ENCODE assay signal across 7 mouse cellular contexts in genomic region chr19:3708078-3709012, GRCm38 (mm10). TPM values are rescaled to one million over a fixed set of nuclear protein-coding genes. Genes with fewer than 3 reads are reported as not detected.
DNase-seq lines count a peak whose midpoint lies in the region; ATAC-seq lines count a peak whose summit lies in the region.

1810055G02Rik (plus strand) TSS chr19:3708293.

- H3K4me2 ChIP-seq in intestine, embryonic 15.5 days (replicated peaks): peak within 1 kb of the TSS; percentile 80

- peak within 1 kb of the TSS; percentile 92 for H3K27ac ChIP-seq in intestine, embryonic 15.5 days
- H3K27ac ChIP-seq in midbrain, embryonic 10.5 days (replicated peaks): peak within 1 kb of the TSS; percentile 92

- peaks cover 13% of the 10 kb centered on the region for H3K4me1 ChIP-seq in intestine, embryonic 15.5 days (replicated peaks)
- H3K4me1 ChIP-seq in midbrain, embryonic 10.5 days: peaks cover 18% of the 10 kb centered on the region

- peak within 1 kb of the TSS; percentile 76 for H3K4me3 ChIP-seq in intestine, embryonic 15.5 days (replicated peaks)
- H3K4me3 ChIP-seq in midbrain, embryonic 10.5 days: peak within 1 kb of the TSS; percentile 87

- H3K27me3 ChIP-seq in intestine, embryonic 15.5 days (replicated peaks): no peaks in the 10 kb centered on the region
- no peaks in the 10 kb centered on the region for H3K27me3 ChIP-seq in midbrain, embryonic 10.5 days (ENCODE audit: low read depth, poor library complexity, severe bottlenecking)

- H3K9ac ChIP-seq in intestine, embryonic 15.5 days: peak within 1 kb of the TSS; percentile 82

- no peaks in the 10 kb centered on the region for H3K36me3 ChIP-seq in intestine, embryonic 15.5 days
- peaks cover 15% of the 10 kb centered on the region for H3K36me3 ChIP-seq in midbrain, embryonic 10.5 days

- DNase-seq in adrenal gland, adult 2 months: peak; percentile 99
- peak; percentile 100 for DNase-seq in embryo, embryonic 11.5 days (ENCODE audit: low read depth, low spot score)
- peak; percentile 98 to 99 for DNase-seq in gastrocnemius, postnatal 36 days
- peak; percentile 99 to 100 for DNase-seq in left cerebral cortex, postnatal 25 days (ENCODE audit: low spot score in 2 of 2)
- peak; percentile 98 for DNase-seq in midbrain, embryonic 10.5 days (ENCODE audit: low spot score)
- DNase-seq in right cerebral cortex, postnatal 4 days: peak; percentile 98

- ATAC-seq in intestine, embryonic 15.5 days: peak; percentile 98

- under 1% methylated on average over 61 of the region's 61 CpGs for WGBS in intestine, embryonic 15.5 days
- WGBS in midbrain, embryonic 10.5 days: under 1% methylated on average over 61 of the region's 61 CpGs

- H3K9me3 ChIP-seq in intestine, embryonic 15.5 days: no peaks in the 10 kb centered on the region
- no peaks in the 10 kb centered on the region for H3K9me3 ChIP-seq in midbrain, embryonic 10.5 days (replicated peaks)

- intact Hi-C loops in gastrocnemius, postnatal 36 days (cut with DNase I): no loop called here
- intact Hi-C loops in left cerebral cortex, postnatal 25 days (cut with DNase I): loop anchor here (5.0 kb wide), 1 partner anchor 131 kb away; the partner anchor contains the start of gene Ppp6r3

RNA-seq across cellular contexts. Expression of gene 1810055G02Rik, which starts in this region (rescaled TPM):
- total RNA-seq in adrenal gland, adult 2 months (2021): 10 to 100 TPM; 27.9 to 37.8 TPM
- polyA plus RNA-seq in adrenal gland, adult 2 months (2012; rRNA removed): 43.3 and 46.3 TPM in 2 replicates
- 10 to 100 TPM; 10.6 to 11.1 TPM for total RNA-seq in gastrocnemius, postnatal 36 days (2021)
- polyA plus RNA-seq in intestine, embryonic 15.5 days (2015; fragmentation: Nextera tagmentation; extraction: Ambion mirVana): 39.9 and 41.9 TPM in 2 replicates
- total RNA-seq in left cerebral cortex, postnatal 25 days (2021): 10 to 100 TPM; 35.1 TPM
- 47.1 and 48.6 TPM in 2 replicates for polyA plus RNA-seq in midbrain, embryonic 10.5 days (2016; fragmentation: Nextera tagmentation; extraction: Ambion mirVana)

Comparison
In these comparisons a context has a peak if more than half of its experiments do, and no peak if none do; other contexts are left out.
1. Peak in every context shown above with its lines: DNase-seq, ATAC-seq, H3K4me3 ChIP-seq and H3K27ac ChIP-seq.